Mouse (Mus musculus): Measurements from ENCODE around the gene Lrrk1.

The Lrrk1 gene

DNA sequence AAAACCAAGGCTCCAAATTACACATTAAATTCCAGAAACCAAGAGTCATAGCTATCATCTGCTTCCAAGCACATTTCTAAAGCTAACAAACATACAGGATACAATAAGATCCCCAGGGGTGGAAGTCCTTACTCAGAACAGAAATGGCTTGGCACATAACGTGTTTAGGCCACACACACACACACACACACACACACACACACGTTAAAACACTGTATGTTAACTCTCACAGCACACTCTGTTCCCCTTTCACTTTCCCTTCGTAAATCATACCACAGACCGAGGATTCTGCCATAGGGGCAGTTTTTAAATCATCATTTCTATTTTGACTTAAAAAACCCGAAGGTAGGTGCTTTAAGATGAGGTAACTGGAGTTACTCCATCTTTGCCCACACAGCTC is 3.9 kb downstream of the Lrrk1 start:
- in situ Hi-C loops (cut with MboI, MseI), result no loop called here

DNA sequence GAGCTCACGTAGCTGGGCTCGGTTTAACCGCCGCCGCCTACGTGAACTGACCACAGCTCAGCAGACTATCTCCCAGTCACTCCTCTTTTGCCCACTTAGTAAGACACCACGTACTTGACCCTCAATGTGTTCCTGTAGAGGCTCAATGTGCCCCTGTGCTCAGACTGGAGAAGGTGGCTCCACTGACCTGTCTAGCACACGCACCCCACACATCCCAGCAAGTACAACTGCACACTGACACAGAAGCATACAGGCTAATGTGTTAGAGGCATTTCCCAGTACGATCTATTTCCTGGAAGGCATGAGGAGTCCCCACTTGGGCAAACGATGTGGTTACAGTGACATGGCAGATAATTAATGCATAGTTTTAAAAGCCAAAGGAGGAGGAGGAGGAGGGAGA is 11.6 kb downstream of the Lrrk1 start:
- in situ Hi-C loops (cut with MboI, MseI), result no loop called here

DNA sequence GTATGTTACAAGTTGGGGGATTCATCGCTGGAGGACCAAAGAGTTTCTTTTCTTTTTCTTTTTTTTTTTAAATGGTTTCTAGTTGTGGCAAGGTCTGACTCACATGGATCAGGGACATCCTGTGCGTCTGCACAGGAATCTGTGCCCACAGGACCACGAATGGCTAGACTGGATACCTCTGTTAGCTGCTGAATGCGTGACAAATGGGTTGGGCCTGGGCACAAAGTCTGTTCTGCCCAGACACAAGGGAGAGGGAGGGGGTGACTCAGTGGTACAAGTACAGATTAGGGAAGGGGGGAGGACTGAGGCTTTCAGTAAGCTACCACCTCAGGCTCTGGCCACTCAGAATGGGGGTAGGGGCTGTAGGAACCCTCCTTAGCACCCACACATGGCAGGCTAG is 12.4 kb downstream of the Lrrk1 start:
- in situ Hi-C loops (cut with MboI, MseI), result no loop called here

DNA sequence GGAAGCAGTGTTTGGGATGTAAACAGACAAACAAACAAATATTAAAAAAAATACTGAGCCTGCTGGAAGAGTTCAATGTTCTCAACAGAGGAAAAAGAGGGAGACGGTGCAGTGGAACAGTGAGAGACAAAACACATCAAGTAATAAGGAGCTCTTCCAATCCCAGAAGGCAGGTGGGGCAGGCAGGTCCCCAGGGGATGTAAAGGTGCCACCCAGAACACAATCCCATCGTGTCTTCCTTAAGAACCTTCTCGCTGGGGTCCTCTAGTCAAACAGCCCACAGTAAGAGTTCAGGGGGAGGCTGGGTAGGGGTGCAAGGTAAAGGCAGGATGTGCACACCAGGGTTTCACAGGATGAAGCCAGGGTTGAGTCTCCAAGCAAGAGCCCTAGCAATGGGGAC is 14.8 kb downstream of the Lrrk1 start:
- in situ Hi-C loops (cut with MboI, MseI), result no loop called here

DNA sequence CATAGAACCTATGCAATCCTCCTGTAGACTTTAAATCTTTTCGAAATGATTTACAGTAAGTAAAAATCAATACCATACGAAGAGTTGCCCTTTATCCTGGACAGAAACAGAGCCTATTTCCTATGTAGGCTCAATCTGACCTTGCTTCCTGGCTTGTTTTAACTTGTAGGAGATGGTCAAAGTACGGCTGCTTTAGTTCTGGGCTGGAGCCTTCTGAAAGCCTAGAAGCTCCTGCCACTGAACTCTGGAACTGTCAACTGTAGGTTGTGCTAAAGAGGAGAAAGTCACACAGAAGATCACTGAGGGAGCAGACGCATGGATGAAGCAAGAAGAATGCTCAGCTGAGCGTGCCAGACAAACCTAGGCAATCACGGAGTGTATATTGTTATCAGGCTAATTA is 17.2 kb downstream of the Lrrk1 start:
- in situ Hi-C loops (cut with MboI, MseI), result no loop called here

DNA sequence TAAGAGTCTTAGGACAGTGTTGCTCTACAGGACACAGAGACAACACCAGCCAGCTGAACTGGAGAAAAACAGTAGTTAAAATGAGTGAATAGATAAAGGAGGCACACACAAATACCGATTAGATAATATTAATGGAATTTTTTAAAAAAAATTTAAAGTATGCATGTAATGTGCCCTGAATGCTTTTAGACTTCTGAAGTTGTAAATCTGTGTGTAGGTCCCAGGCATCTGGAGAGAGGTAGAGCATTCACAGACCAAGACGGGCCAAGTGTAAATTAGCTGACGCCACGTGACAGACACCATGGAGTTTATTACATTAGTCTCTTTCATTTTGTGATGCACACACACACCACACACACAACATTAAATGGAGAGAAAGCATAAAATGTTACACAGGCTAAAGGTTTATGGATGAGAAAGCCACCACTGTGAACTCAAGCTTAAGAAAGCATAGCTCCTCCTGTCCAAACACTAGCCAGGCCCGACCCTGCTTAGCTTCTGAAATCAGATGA is 18.2 kb downstream of the Lrrk1 start:
- in situ Hi-C loops (cut with MboI, MseI), result no loop called here

DNA sequence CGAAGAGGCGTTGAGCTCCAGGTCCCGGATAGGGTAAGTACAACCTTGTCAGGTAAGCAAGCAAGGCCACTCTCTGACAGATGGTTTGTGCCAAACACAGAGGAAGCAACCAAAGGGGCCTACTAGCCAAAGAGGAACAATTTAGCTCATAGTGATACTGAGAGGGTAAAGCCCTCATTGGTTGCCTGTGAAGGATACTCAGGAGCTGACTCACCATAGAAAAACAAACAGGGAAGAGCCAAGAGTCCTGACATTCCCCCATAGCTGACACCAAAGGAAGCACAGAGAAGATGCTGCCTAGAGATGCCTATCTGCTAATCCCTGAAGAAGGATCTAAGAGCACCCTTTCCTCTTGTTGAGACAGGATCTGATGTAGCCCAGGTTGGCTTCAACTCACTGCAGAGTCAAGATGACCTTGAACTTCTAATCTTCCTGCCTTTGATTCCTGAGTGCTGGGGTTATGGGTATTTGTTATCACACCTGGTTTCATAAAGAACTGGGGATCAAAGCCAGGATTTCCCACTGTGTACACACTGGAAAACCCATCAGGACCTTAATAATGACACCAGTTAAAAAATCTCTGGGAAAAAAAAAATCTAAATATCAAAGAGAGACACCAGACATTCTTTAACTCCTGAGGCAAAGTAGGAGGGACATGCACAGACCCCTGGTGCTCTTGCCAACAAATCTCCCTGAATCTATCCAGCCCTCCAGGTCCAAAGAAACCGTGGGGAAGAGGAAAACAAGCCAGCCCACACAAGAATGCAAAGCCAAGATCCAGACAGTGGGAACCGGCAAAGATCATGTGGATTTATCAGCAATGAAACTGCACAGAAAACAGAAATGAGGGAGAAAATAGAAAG is 18.8 kb downstream of the Lrrk1 start:
- in situ Hi-C loops (cut with MboI, MseI), result no loop called here

DNA sequence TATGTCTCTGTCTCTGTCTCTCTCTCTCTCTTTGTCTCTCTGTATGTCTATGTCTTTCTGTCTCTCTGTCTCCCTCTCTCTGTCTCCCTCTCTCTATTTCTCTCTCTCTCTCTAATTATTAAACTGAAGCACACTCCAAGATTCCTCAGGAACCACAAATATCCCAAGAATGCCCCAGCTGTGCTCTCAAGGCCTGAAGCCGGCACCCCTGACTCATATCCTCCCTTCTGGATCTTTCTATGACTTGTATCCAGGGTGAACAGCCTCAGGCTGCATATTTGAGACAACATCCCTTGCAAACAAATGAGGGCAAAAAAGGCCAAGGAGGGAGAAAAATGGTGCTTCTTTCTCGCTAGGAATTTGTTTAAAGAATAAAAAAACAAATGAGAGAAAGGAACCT is 22.2 kb downstream of the Lrrk1 start, which contains the start of gene Gm10974:
Gene Gm10974, plus strand, starts transcription at position 2 of the 400 bp plus-strand sequence.
- in situ Hi-C loops (cut with MboI, MseI), result no loop called here

DNA sequence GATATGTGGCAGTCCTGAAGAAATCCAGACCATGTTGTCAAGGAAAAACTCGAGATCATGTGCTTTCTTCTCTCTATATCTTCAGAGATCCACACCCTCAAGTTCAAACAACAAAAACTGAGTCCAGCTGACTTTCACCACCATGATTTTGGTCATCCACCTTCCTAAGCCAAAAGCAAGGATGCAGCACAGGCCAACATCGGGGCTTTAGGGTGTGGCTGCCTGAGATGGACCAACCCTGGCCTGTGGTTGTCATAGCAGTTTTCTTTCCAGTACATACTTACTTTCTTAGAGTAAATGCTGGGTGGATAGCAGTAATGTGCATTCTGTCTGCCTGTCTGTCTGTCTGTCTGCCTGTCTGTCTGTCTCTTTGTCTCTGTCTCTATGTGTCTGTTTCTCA is 22.7 kb downstream of the Lrrk1 start:
- in situ Hi-C loops (cut with MboI, MseI), result no loop called here

DNA sequence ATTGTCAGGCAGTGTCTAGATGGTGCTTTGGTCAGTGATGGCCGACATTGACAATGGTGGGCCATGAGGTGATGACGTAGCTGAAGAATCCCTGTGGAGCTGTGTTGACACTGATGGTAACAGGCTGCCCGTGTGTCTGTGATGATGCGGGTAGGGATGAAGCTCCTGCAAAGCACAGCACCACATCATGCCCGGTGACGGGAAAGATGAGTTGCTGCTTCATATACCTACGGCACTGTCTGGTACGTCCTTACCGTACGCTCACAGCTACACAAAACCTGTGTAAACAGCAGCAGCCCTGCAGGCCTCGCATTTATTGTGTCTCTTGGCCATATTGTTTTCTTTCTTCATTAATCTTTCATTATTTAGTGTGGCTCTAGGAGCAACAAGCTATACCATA is 23.7 kb downstream of the Lrrk1 start:
- in situ Hi-C loops (cut with MboI, MseI), result no loop called here

DNA sequence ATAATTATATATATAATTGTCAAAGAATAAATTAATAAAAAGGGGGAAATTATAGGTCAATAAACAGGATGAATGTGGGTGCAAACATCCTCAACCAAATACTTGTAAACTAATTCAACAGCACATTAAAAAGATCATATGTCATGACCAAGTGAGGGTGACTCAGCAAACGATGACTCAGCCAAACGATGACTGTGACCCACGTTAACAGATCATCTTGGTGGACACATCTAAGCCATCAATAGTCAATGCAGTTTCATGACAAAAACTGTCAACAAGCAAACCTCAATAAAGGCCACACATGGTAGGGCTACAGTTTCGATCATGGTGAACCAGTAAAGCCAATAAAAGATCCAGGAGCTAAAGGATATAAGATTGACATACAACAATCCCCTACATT is 29.1 kb downstream of the Lrrk1 start:
- in situ Hi-C loops (cut with MboI, MseI), result no loop called here

DNA sequence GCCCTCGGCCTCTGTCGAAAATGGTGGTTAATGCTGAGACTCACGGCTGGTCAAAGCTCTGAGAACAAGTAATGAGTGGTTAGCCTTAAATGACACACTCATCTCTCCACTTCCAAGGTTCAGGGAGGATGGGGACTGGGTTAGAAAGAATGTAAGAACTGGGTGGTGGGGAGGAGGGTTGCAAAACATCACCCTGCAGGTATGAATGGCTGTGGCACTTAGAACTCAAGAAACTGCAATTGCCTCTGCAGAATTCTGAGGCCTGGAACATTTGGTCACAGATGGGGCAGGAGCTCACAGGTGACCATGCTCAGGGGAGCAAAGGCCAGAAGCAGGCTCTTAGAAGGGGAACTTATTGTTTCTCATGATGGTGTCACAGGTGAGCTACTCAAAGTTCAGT is 29.7 kb downstream of the Lrrk1 start:
- in situ Hi-C loops (cut with MboI, MseI), result no loop called here

DNA sequence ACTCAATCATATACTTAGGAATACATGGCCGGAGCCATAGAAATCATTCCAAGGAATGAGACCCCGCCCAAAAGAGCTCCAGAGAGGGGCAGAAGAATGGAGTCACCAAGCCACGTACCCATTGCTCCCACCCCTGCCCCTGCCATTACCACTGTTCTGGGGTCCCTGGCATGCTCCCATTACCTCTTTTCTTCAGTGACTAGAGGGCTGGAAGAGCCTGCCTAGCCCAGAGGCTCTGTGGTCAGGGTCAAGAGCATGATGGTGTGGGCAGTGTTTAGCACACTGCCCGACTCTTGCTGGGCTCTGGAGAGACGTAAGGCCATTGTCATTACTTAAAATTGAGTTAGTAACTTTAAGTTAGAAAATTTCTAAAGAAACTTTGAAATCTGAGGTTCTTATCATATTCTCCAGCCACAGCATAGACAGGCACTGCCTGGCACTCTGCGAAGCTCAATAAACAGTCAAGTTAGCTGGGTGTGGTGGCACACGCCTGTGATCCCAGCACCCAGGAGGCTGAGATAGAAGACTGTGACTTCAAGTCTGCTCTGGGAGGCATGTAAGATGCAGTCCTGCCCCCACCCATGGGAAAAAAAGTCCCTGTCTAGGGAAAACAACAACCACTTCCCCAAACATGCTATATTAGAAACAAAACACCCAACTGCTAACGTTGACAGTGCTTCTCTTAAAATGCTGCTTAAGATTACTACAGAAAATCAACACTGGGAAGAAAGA is 32.2 kb downstream of the Lrrk1 start:
- in situ Hi-C loops (cut with MboI, MseI), result no loop called here

DNA sequence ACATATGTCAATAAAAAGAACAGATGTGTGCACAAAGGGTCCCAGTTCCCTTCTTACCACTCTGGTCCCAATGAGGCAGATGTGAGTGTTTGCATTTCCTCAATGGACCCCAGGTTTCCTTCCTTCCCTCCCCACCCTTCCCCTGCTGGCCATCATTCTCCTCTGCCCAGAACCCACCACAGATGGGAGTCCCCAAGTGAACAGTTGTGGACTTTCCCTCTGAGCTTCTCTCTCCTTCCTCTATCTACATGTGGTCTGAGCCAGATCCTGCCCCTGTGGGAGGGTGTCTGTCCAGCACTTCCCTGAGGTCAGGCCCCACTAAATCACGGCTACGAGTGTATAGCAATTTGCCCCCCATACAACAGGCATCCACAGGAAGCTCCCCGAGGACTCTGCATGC is 33.2 kb downstream of the Lrrk1 start:
- in situ Hi-C loops (cut with MboI, MseI), result no loop called here

DNA sequence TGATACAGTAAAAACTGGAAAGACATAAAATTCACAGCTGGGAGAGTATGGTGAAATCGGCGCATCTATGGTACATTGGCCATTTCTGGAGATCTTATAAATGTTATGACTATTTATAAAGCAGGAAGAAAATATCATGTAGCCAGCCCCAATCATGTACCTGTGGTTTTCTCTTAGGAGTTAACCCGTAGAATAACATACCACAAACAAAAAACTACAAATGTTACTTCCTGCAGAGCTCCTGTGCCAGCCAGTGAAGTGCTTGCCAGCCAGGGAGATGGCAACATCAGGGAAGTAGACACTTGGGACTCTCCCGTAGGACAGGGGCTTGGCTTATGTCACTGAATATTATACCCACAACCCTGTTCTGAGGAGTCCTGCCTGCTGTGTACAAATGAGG is 37.1 kb downstream of the Lrrk1 start:
- in situ Hi-C loops (cut with MboI, MseI), result no loop called here

DNA sequence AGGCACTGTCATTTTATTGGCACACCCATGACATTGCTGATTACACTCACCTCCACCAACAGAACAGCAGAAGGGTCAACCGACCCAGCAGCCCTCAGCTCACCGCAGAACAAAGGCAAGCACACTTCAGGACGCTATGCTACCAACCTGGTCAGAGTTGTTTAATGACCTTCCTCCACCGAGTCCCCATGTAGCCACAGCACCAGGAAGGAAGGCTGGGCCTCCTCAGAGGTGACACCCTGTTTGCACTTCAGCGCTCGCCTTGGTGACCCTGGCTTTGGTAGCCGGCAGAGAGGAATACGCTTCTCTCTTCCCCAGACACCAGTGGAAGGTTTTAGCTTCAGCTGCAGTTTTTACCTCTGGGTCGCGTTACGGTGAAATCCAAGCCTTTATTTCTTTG is 38.5 kb downstream of the Lrrk1 start:
- in situ Hi-C loops (cut with MboI, MseI), result no loop called here

DNA sequence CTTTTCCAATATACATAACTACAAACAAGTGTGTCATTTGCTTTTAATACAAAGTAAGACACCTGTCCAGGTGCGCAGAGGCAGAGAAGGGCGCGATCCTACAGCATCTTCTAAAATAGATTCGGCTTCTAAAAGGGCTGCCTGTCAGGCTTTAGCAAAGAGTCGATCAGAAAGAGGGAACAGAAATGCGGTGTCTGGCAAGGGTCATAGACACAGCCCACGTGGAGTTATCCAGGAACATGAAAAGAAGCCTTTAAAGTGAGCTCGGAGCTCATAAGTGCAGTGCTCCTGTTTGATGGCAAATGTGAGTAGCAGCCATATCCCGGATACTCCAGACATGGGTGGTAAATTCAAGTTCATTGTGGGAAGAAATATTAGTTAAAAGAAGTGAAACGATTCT is 39.6 kb downstream of the Lrrk1 start:
- in situ Hi-C loops (cut with MboI, MseI), result no loop called here

DNA sequence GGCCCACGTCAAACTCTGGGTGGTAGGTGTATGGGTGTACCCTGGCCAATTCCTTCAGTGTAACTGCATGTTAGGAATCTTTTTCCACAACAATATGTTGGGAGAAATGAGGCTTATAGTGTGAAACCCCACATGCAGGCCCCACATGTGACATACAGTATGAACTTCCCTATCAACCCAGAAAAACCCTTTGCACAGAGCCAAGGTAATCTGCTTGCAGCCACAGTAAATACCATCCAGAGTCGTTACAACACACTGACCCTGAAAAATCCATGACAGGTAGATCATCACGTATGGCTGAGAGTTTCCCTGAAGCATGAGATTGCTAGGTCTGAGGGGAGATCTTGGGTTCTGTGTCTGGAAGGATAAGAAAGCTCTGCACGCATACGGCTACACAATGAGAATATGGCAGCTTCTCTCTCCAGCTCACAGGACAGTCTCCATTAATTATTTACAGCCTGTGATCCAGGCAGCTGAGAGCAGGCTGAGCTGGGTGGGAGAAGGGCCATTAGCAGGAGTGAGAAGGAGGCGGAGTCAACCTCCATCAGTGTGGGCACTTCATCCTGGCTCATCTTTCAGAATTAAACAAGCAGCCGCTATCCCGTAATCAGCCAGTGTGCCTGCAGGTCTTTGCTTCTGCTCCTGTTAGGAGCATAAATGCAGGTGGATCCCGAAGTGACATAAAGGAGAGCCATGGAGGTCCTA is 41.0 kb downstream of the Lrrk1 start:
- in situ Hi-C loops (cut with MboI, MseI), result no loop called here

DNA sequence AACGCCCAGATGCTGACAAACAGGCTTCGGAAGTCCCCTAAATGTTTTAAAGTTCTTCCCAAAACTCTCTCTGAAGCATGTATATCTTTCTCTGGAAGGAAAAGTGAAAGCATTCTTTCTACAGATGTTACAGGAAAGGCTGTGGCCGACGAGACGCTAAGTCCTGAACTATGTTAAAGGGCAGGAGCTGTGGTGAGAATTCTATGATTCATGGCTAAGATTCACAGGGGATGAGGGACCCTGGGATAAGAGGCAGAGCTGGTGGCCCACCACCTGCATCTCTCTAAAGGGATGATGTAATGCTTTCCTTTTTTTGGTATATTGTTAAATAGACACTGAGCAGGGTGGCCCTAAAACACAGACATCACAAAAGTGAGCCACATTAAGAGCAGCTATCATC is 44.8 kb downstream of the Lrrk1 start:
- in situ Hi-C loops (cut with MboI, MseI), result no loop called here

DNA sequence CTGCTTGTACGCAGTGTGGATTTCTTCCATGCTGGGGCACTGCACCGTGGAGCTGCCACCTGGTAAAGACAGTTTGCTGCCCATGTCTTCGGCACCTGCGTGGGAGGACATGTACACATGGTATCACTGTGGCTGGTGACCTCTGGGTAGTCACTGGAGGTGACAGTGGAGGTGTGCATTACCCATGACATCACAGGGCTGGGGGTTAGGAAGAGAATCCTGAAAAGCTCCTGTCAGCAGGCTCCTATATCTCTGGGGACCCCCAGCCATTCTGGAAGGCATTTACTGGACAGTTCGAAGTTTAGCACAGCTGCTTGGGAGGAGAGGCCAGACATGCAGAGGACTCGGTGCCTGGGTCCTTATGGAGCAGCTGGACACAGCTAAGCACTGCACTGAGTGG is 45.3 kb downstream of the Lrrk1 start:
- in situ Hi-C loops (cut with MboI, MseI), result no loop called here

DNA sequence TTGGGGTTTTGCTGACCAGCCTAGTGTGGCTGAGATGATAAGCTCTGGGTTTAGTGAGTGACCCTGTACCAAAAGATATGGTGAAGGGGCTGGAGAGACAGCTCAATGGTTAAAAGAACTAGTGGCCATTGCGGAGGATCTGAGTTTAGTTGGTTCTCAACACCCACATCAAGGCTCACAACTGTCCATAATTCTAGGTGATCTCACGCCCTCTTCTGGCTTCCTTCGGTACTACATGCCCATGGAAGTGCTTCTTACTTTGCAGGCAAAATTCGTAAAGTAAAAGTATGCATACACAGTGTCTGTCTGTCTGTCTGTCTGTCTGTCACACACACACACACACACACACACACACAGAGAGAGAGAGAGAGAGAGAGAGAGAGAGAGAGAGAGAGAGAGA is 45.8 kb downstream of the Lrrk1 start:
- in situ Hi-C loops (cut with MboI, MseI), result no loop called here

DNA sequence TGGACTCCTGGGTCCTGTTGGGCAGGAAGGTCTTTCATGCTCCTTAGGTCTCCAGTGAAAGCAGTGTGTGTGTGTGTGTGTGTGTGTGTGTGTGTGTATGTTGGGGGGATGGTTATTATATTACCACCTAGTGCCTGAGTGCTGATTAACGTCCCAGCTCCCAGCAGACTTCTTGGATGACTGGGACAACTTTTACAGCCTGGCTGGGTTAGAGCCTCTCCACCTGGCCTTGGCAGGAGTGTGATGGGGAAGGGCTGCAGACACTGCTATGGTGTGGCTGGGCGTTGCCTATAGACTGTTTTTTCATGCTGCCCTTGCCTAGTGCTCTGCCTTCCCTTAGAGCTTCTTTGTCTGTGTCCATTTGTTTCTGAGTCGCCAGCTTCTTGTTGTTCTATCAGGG is 48.1 kb downstream of the Lrrk1 start:
- in situ Hi-C loops (cut with MboI, MseI), result no loop called here

All from regulatory T cell (primary cell).